Mouse (Mus musculus): Measurements from ENCODE around the gene Cyp2ab1. TPM values are rescaled to one million over a fixed set of nuclear protein-coding genes. Genes with fewer than 3 reads are reported as not detected.
"Not testable (repeated sequence)": the region's sequence is repeated elsewhere in the genome, so short reads cannot be mapped to it uniquely, and the experiment has no call there.

Cyp2ab1 gene
- under 1 TPM; 0.15 to 0.22 TPM for total RNA-seq (2021)

DNA sequence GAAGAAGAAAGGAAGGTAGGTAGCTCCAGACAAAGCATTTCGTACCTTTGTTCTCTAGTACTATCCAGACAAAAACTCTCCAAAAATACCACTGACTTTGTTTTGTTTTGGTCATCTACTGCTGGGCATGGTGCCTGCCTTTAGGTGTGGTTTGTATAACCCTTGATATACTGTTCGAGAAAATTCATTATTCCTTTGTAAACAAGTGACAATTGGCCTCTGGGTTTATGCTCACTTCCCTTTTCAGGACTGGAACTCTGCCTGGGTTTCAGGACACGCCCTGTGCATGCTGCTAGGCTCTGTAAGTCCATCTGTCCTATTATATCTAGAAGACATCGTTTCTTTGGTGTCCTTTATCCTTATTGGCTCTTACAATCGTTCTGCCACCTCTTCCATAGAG lies at the start of gene Cyp2ab1:
Cyp2ab1 (minus strand) TSS at position 119 of the 400 bp plus-strand sequence.
- DNase-seq, result peak in 1 of 2 experiments; percentile 11
- intact Hi-C loops (cut with DNase I), result no loop called here

DNA sequence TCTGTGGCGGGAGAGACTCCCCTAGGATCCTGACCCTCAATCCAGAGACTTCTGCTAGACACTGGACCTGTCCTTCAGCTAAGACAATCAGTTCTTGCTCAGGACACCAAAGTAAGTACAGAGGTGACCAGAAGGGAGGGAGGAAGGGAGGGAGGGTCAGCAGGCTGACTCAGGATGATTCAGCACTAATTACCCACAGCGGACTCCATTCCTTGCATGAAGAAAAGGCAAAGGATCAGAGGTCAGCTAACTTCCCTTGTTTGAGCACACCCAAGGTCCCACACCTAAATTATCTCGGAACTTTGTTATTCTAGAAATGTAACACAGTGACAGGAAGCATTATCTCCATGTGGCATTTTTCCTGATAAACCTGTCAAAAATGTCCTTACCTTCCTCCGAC lies 46.5 kb upstream of the Cyp2ab1 start:
- no peak for DNase-seq
- intact Hi-C loops (cut with DNase I), result no loop called here

DNA sequence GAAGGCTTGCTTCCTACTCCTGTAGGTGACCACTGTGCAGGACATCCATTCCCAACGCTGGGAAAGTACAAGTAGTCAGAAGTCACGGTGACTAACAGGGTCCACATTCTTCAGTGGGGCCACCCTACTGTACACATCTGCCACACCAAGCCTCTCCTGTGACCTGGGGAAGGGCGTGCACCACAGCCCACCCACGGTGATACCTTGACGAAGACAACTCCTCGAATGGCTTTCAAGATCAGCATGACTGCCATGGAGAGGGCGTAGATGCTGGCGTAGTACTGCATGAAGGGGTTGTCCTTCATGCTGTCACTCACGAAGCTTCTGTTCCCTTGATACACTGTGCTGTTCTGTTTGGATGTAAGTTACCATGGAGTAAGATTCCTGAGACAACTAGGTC lies 43.0 kb upstream of the Cyp2ab1 start:
- intact Hi-C loops (cut with DNase I), result no loop called here
- DNase-seq, result no peak

DNA sequence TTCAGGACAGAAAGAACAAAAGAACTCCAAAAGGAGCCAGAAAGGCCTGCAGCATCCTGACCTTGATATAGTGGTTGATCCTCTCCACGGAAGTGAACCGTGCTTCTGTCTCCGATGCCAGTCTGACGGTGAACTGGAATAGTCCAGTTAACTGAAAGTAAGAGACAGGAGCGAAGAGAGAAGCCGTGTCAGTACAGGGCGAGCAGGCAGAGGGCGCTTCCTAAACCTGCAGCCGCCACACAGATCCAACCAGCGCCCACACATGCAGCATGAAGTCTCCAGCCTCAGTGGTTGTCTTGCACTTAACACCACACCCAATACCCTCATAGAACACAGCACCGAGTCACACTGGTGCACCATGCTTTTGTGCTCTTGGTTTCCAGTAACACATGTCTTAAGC lies 36.9 kb upstream of the Cyp2ab1 start:
- intact Hi-C loops (cut with DNase I), result no loop called here
- no peak for DNase-seq

DNA sequence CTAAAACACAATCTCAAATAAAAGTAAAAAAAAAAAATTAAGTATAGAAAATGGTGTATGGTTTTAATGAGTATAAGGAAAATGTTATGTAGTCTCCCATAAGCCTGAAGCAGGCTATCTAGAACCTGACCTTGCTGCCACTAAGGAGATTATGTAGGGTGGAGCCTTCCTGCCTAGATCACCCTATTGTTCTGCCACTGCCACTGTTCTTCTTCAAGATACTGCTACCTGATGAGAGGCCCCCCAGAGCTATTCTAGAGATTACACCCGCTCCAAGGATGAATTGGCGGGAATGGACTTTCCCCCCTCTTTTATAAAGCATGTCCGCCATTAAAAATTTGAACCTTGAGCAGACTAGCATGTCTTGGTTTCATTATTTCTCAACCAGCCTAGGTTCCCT lies 36.3 kb upstream of the Cyp2ab1 start:
- intact Hi-C loops (cut with DNase I); DNase-seq: not testable (repeated sequence)

DNA sequence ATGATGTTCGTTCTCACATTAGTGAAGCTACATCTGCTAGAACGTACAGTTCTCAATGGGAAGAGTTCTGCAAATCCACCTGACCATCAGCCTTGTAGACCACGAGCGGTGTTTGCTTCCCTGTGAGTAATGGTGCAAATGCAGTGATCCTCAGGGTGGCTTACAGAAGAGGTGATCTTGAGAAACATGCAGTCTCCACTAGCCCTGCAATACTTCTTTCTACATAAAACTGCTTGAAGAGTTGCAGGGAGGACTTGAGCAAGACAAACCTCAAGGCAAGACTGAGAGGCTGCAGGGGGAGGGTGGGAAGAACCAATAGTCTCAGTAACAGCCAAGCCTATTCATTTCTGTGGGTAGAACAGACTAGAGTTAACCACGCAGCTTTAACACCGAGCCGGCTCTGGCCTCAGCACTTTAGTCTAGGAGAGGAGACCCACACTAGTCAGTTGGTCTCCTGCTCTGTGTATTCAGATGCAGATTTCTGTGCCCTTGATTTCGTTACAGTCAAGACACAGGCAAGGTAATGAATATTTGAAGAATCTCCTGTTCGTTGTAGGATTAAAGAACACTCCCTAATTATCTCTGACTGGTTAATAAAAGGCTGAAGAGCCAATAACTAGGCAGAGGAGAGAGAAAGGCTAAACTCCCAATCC lies 34.6 kb upstream of the Cyp2ab1 start:
- DNase-seq, result no peak
- intact Hi-C loops (cut with DNase I), result no loop called here

DNA sequence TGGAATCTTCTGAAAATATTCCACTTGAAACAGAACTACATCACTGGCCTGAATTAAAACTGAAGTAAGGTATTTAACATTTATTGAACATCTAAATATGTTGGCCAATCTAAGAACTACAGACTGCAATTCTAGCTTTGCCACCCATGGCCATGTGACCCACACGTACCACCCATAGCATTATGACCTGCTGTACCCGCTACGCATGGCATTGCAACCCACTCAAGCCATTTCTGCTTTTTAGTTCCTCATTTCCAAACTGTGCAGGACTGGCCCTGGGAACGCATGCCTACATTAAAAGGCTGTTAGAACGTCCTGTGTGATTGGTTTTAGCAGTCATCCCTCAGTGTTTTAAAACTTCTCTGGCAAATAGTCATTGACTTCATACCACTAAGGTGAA lies 32.6 kb upstream of the Cyp2ab1 start:
- intact Hi-C loops (cut with DNase I), result no loop called here
- DNase-seq, result no peak

DNA sequence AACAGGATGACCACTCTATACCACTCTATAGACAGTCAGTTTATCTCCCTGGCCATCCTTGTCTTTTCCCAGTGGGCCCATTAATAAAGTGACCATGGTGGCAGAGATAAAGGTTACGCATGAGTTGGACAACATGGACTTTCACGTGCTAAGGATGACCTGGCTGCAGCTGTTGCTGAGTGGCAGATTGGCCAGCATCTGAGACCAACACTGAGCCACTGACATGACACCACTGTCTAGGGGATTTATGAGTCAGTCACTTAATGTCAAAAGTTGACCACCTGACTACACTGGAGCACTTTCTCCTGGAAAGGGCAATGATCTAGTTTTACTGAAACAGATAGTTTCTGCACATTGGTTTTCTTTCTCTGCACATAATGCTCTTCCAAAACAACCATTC lies 29.6 kb upstream of the Cyp2ab1 start:
- intact Hi-C loops (cut with DNase I), result no loop called here
- no peak for DNase-seq

DNA sequence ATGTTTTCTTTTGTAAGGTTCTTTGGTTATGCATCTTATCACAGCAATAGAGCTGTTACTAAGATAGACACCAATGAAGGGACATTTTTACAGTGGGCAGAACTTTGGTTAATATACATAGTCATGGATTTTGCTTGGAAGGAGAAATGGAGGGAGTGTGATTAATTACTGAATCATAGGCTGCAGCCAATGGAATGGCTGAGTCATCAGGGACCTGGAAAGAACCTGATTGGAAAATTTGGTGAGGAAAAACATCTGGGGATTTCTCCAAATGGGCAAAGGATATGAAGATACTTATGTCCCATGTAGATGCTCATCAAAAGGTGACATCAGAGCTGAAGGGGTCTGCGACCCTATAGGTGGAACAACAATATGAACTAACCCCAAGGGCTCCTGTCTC lies 28.8 kb upstream of the Cyp2ab1 start:
- no peak for DNase-seq
- intact Hi-C loops (cut with DNase I), result no loop called here

DNA sequence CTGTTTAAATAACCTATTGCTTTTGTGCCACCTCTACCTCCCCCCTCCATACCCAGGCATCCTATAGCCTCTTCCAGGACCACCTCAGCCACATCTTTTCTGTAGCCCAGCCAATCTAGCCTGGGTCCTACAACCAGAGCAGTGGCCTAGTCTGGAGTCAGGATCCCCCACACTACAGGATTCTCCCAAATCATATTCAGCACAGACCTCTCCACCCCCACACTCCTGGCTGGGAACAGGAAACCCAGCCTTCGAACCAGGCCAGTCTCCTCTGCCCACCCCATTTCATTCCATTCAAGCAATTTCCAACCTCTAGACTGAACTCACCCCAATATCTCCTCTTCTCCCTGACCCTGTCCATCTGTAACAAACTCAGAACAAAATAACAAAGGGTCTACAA lies 20.3 kb upstream of the Cyp2ab1 start:
- DNase-seq, result no peak
- intact Hi-C loops (cut with DNase I), result no loop called here

DNA sequence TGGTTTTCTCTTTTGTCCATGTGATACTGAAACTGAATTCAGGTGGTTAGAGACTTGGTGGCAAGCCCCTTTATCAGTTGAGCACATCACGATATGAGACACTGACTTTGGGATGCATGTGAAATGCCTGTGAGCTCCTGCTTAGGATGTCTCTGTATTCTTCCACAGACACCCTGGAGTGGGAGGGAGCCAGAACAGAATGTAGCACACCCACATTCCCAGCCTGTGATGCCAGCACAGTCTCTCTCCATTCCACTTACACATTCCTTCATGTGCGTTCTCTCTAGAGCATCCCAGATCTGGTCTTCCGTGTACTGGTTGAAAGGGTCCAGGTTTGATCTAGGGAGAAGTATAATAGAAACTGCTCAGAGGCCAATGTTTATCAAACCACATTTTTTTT lies 13.4 kb upstream of the Cyp2ab1 start:
- no peak for DNase-seq
- intact Hi-C loops (cut with DNase I), result no loop called here

DNA sequence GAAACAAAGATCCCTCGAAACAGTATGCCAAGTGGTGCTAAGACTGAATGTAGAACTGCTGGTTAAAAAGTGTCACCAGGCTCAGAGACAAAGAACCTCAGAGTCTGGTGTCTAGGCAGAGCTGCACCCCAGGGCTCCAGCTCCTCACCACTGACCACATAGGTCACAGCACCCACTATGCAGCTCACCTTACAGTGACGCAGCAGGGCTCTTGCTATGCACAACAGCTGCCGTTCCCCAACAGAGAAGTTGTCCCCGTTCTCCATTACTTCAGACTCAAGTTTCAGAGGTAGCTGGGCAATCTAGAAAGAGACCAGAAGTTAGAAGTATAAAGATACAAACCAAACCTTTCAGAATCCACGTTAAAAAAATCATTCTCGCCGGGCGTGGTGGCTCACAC lies 9.7 kb upstream of the Cyp2ab1 start:
- intact Hi-C loops (cut with DNase I), result no loop called here
- DNase-seq, result no peak

DNA sequence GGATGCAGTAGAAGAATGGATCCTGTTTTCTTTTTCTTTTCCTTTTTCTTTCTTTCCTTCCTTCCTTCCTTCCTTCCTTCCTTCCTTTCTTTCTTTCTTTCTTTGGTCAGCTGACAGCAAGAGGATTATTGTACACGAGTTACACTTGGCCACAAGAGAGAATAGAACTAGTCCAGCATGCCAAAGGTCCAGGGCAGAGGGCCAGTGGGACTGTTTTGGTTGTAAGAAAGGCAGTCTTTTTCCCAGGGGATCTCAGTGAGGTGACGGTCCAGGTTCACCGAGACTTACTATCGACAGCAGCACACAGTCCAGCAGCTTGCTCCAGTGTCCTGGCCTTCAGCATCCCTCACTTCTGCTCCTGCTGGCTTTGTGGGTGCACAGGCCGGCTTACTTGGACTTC lies 3.1 kb upstream of the Cyp2ab1 start:
- DNase-seq, result no peak
- intact Hi-C loops (cut with DNase I), result no loop called here

DNA sequence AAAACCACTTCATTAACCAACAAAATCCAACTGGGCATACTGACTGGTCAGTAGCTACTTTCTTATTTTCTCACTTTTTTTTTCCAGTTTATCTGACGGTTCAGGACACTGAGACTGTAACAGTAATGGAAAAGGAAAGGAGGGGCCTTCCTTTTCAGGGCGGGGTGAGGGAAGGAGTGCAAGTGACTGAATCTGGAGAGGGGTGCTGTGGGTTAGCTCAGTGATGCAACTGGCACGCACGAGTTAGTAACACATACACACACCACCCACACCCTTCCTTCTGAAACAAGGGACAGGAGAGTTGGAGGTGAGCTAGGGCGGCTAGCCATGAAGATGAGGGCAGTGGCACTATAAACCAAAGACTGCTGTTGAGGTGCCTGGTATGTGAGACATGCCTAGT lies 1.3 kb downstream of the Cyp2ab1 start:
- intact Hi-C loops (cut with DNase I), result no loop called here
- DNase-seq, result no peak

DNA sequence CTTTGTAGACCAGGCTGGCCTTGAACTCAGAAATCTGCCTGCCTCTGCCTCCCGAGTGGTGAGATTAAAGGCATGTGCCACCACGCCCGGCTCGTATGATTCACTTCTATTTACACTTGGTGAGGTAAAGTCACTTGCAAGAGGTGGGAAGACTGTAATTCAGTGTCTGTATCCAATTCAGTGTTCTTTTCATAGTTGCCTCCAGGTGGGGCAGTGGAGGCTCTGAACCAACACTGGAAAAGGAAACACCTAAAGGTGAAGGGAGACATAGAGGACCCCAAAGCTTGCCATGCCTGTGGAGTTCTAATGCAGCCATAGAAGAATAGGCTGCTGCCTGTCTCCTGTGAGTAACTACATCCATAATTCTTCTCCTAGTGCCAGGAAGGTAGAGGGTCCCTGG lies 2.9 kb downstream of the Cyp2ab1 start:
- intact Hi-C loops (cut with DNase I), result no loop called here
- no peak for DNase-seq

DNA sequence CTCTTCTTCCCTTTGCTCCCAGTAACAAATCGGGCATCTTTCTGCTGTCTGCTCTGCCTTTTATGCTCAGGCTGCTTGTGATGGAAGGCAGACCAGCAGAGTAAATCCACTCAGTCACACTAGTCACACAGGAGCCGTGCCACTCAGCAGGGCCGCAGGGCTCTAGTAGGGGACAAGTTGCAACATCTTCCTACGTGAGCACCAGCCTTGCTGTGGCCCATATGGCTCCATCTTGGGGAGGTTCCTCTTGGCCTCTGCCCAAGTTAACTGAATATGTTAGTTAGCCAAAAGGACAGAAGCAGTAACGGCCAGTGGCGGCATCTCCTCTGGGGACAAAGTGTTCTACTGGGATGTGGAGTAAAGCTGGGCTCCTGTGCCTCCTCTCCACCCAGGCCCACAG lies 8.4 kb downstream of the Cyp2ab1 start:
- no peak for DNase-seq
- intact Hi-C loops (cut with DNase I), result no loop called here

DNA sequence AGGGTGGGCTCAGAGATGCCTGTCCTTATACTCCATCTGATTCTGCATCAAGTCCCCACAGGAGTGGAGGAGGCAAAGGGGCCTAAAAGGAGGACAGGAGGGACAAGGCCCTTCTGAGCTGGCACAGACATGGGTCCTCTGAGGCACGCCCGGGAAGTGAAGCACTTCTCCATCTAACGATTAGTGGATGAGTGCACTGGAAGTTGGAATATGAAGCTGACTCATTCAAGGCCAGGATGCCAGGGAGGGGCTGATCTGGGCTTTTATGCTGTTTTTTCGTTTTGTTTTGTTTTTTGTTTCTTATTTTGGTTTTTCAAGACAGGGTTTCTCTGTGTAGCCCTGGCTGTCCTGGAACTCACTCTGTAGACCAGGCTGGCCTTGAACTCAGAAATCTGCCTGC lies 9.9 kb downstream of the Cyp2ab1 start:
- no peak for DNase-seq
- intact Hi-C loops (cut with DNase I), result no loop called here

DNA sequence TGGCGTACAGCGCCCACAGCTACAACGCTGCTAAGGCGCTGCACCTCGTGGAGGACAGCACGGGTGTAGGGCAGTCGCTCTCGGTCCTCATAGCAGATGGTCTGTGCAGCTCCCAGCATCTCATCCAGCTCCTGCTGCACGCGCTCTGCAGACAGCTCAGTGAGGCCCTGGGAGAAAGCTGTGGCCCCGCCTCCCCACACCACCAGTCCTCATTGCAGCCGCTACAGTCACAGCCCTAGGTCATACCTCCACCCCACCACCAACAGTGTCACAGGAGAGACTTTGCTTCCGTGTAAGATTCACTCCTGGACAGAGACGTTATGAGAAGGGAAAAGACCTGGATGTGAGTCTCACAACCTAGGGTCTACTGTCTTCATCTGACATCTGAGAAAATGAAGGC lies 12.9 kb downstream of the Cyp2ab1 start:
- intact Hi-C loops (cut with DNase I), result no loop called here
- DNase-seq, result no peak

DNA sequence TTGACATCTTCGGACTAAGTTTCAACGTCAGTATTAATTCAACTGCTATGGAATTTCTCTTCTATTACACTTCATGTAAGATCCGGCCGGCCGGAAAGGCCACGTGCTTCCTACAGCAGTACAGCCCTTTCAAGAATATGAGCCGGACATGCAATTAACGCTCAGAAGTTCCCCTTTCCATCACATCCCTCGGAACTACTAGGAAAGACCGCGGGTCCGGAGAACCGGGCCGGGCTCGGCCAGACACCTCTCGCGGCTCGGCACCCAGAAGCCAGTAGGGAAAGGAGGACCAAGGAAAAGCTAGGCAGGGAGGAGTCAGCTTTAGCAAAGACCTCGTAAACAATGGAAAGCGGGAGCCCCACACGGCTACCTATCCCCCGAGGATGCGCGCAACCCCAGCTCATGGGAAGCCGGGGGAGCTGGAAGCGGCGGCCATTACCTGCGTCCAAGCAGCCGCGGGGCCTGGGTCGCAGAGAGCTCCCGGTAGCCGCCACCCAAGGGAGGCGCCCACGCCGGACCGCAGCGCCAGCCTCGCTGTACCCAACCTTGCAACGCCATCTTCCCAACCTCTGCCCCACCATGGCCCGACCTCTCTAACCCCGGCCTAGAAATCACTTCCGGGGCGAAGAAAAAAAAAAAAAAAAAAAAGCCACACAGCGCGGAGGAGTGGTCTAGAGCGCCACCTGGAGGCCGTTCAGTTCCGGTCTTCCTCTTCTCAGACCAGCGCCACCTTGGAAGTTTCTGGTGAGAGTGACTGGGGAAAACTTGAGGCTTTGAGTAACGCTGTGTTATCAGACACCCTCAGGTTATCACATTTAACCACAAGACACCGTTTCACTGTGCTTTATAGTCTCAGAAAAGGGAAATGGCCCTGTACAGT lies 23.2 kb downstream of the Cyp2ab1 start, which contains the start of gene Parl:
Parl (minus strand) TSS at position 618 of the 880 bp plus-strand sequence.
- intact Hi-C loops (cut with DNase I), result loop anchor here (2.0 to 5.0 kb wide), 3 partner anchors 89 to 575 kb away; no protein-coding TSS in a partner anchor
- DNase-seq, result peak; percentile 84 to 91

DNA sequence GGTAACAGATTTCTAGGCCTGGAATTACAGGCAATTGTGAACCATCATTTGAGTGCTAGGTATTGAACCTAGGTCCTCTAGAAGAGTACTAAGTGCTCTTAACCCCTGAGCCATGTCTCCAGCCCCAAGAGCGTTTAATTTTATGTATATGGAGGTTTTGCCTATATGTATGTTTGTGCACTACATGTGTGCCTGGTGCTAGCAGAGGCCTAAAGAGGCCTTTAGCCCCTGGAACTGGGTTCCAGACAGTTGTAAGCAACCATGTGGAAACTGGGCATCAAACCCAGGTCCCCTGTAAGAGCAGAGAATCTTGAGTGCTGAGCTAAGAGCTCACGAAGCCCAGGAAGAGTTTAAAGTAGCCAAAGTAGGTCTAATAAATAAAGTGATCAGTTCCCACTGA lies 25.1 kb downstream of the Cyp2ab1 start:
- no peak for DNase-seq
- intact Hi-C loops (cut with DNase I), result loop anchor here (5.0 kb wide), 2 partner anchors 177 to 573 kb away; no protein-coding TSS in a partner anchor

DNA sequence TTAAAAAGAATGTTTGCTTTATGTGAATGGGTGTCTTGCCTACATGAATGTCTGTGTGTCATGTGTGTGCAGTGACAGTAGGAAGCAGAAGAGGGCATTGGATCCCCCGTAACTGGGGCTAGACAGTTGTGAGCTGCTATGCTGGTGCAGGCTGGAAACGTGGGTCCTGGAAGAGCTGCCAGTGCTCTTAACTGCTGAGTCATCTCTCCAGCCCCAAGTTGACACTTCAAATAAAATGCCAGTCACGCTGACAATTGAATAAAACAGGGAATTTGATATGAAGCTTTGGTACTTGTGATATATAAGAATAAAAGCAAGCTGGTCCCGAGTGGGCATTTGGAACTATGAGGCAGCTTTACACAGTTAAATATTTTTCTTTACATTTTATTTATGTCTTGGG lies 45.0 kb downstream of the Cyp2ab1 start:
- intact Hi-C loops (cut with DNase I), result no loop called here
- no peak for DNase-seq

DNA sequence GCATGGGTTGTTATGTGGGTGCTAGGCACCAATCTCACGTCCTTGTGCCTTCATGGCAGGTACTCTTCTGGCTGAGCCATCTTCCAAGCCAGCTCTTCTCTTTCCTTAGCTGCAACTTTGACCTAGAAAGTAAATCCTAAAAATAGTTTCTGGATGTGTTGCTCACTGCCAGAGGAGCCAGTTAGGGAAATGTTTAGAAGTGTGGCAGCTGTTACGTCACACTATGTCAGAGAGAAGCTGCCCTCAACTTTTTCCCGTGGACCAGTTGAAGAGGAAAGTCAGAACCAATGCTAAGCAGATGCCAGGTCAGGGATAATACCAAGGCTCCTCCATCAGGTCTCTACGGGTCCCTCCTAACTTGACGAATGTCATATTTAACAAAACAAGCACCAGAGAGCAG lies 45.8 kb downstream of the Cyp2ab1 start:
- peak; percentile 15 for DNase-seq
- intact Hi-C loops (cut with DNase I), result no loop called here
